Mouse (Mus musculus): Measurements from ENCODE around the gene Irf2. TPM values are rescaled to one million over a fixed set of nuclear protein-coding genes. Genes with fewer than 3 reads are reported as not detected.

Irf2 gene
- total RNA-seq (2021) = 10 to 100 TPM; 56.2 to 62.9 TPM
- long read RNA-seq, experiment 1, transcript Irf2-201 (9 exons, 2,497 nt) = major isoform, 14 of 21 reads
- long read RNA-seq, experiment 1, partial matches to known transcripts = 5 of 21 reads
- long read RNA-seq, experiment 1, other reads (novel, unspliced or antisense) = 2 of 21 reads
- long read RNA-seq, experiment 2, transcript Irf2-201 (9 exons, 2,497 nt) = major isoform, 13 of 21 reads
- long read RNA-seq, experiment 2, partial matches to known transcripts = 4 of 21 reads
- long read RNA-seq, experiment 2, other reads (novel, unspliced or antisense) = 3 of 21 reads

GRCm38 (mm10) chr8:46739003-46739949 is at the start of gene Irf2:
Gene Irf2 (plus strand): TSS chr8:46739732.
- DNase-seq (ENCODE audit: low spot score in 2 of 2) = peak; percentile 54 to 79

- no peak for DNase-seq (ENCODE audit: low spot score in 2 of 2)
Observed at GRCm38 (mm10) chr8:46690111-46690510, 49.4 kb upstream of the Irf2 start.

GRCm38 (mm10) chr8:46690581-46690980 is 49.0 kb upstream of the Irf2 start:
- DNase-seq (ENCODE audit: low spot score in 2 of 2) = no peak

GRCm38 (mm10) chr8:46691360-46691759 is 48.2 kb upstream of the Irf2 start:
- no peak for DNase-seq (ENCODE audit: low spot score in 2 of 2)

GRCm38 (mm10) chr8:46696256-46697041 is 43.1 kb upstream of the Irf2 start:
- DNase-seq (ENCODE audit: low spot score in 2 of 2) = no peak

GRCm38 (mm10) chr8:46697566-46697965 is 42.0 kb upstream of the Irf2 start:
- no peak for DNase-seq (ENCODE audit: low spot score in 2 of 2)

GRCm38 (mm10) chr8:46698162-46698561 is 41.4 kb upstream of the Irf2 start:
- no peak for DNase-seq (ENCODE audit: low spot score in 2 of 2)

- DNase-seq (ENCODE audit: low spot score in 2 of 2) = no peak
Observed at GRCm38 (mm10) chr8:46705145-46705544, 34.4 kb upstream of the Irf2 start.

- DNase-seq (ENCODE audit: low spot score in 2 of 2) = no peak
Observed at GRCm38 (mm10) chr8:46706730-46707129, 32.8 kb upstream of the Irf2 start.

GRCm38 (mm10) chr8:46709302-46709701 is 30.2 kb upstream of the Irf2 start:
- DNase-seq (ENCODE audit: low spot score in 2 of 2) = no peak

- DNase-seq (ENCODE audit: low spot score in 2 of 2) = no peak
Observed at GRCm38 (mm10) chr8:46710289-46710688, 29.2 kb upstream of the Irf2 start.

GRCm38 (mm10) chr8:46711496-46711895 is 28.0 kb upstream of the Irf2 start:
- no peak for DNase-seq (ENCODE audit: low spot score in 2 of 2)

GRCm38 (mm10) chr8:46713178-46713577 is 26.4 kb upstream of the Irf2 start:
- no peak for DNase-seq (ENCODE audit: low spot score in 2 of 2)

- no peak for DNase-seq (ENCODE audit: low spot score in 2 of 2)
Observed at GRCm38 (mm10) chr8:46713844-46714243, 25.7 kb upstream of the Irf2 start.

GRCm38 (mm10) chr8:46714400-46714799 is 25.1 kb upstream of the Irf2 start:
- no peak for DNase-seq (ENCODE audit: low spot score in 2 of 2)

GRCm38 (mm10) chr8:46716477-46716876 is 23.1 kb upstream of the Irf2 start:
- no peak for DNase-seq (ENCODE audit: low spot score in 2 of 2)

GRCm38 (mm10) chr8:46717170-46717569 is 22.4 kb upstream of the Irf2 start:
- no peak for DNase-seq (ENCODE audit: low spot score in 2 of 2)

GRCm38 (mm10) chr8:46718301-46718700 is 21.2 kb upstream of the Irf2 start:
- DNase-seq (ENCODE audit: low spot score in 2 of 2) = no peak

GRCm38 (mm10) chr8:46718747-46719146 is 20.8 kb upstream of the Irf2 start:
- DNase-seq (ENCODE audit: low spot score in 2 of 2) = no peak

- no peak for DNase-seq (ENCODE audit: low spot score in 2 of 2)
Observed at GRCm38 (mm10) chr8:46720656-46721055, 18.9 kb upstream of the Irf2 start.

GRCm38 (mm10) chr8:46721065-46721845 is 18.3 kb upstream of the Irf2 start:
- no peak for DNase-seq (ENCODE audit: low spot score in 2 of 2)
